ENCODE assay signal across 8 mouse cellular contexts in the genomic region with DNA sequence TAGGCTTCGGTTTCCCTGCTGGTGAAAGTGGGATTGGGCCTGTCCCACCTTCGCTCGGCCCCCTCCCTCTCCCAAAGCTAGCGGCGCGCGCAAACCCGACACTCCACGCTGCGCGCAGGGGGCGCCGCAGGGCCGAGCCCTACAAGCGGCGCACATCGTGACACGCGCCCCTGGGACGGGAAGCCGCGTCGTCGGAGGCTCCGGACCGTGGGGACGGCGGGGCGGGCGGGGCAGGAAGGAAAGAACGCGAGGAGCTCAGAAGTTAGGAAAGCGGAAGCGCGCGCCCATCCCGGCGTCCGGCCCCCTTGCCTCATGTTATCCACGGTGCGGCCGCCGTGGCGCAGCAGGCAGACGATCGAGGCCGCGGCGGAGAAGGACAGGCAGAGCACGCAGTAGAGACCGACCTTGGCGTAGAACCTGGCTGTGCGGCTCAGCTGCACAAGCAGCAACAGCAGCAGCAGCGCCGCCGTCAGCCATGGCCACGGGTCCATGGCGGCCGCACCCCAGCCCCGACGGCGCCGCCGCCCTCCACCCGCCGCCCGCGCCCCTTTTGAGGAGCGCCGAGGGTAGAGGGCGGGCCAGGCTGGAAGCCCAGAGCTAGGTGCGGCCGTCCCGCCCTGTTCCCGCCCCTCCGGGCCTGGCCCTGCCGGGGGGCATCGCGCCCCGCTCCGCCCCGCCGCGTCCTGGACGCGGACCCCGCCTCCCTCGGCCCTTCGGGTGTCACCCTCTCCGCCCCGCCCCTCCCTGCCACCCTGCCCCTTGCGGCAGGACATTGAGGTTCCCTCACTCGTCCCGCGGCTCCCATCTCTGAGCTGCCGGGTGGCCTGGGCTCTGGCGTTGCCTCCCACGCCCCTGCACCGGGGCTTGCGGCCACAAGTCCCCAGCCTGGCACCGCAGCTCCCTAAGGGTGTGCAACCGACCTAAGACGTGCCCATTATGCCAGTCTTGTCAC. TPM values are rescaled to one million over a fixed set of nuclear protein-coding genes. Genes with fewer than 3 reads are reported as not detected.
DNase-seq lines count a peak whose midpoint lies in the region; ATAC-seq and TF ChIP-seq lines count a peak whose summit lies in the region.

TSS of gene Agpat2 (minus strand) at position 698 of the 952 bp plus-strand sequence.

- no peak within 1 kb of the TSS for H3K27ac ChIP-seq in liver, embryonic 14.5 days
- no peak within 1 kb of the TSS for H3K27ac ChIP-seq in testis, adult 2 months (ENCODE audit: control insufficient read depth, insufficient read depth, low read depth, low read length)

- peak; percentile 49 for TF ChIP-seq CTCF in liver, embryonic 14.5 days (IDR thresholded peaks at IDR 0.05; ENCODE audit: low read depth)
- TF ChIP-seq CTCF in testis, adult 2 months (IDR thresholded peaks at IDR 0.05; ENCODE audit: control insufficient read depth, insufficient read depth, insufficient replicate concordance, low read depth, low read length): no peak

- peaks cover 7% of the 10 kb centered on the region for H3K27me3 ChIP-seq in liver, embryonic 14.5 days (ENCODE audit: control insufficient read depth, insufficient read depth, low read length)
- H3K27me3 ChIP-seq in testis, adult 2 months (ENCODE audit: control insufficient read depth, insufficient read depth, low read length): peaks cover 2% of the 10 kb centered on the region; the same call in 1 of the 2 replicates

- peak; percentile 51 to 58 for DNase-seq in cerebellum, postnatal 10 days
- DNase-seq in cerebellum, adult 9-10 months: no peak
- DNase-seq in embryo, embryonic 11 days: peak; percentile 83
- peak; percentile 86 to 89 for DNase-seq in heart, adult 18-20 months
- DNase-seq in kidney, adult 11 months: peak; percentile 80
- DNase-seq in liver, embryonic 14.5 days (ENCODE audit: low read depth in 3 of 3, low spot score in 3 of 3): no peak
- DNase-seq in naive thymus-derived CD4-positive, alpha-beta T cell, adult 2 months (ENCODE audit: low read depth): peak; percentile 84

- TF ChIP-seq EP300 in liver, embryonic 14.5 days (IDR thresholded peaks at IDR 0.05; ENCODE audit: low read depth): no peak

- H3K9me3 ChIP-seq in liver, embryonic 14.5 days (ENCODE audit: control insufficient read depth, low read length): no peaks in the 10 kb centered on the region

- peak; percentile 33; the same call in 1 of the 2 replicates for TF ChIP-seq POLR2A in testis, adult 2 months (IDR thresholded peaks at IDR 0.05; ENCODE audit: control insufficient read depth, low read depth, low read length)

- H3K4me2 ChIP-seq in liver, embryonic 14.5 days (ENCODE audit: low read depth): peak within 1 kb of the TSS; percentile 58

- under 1% methylated on average over 93 of the region's 103 CpGs for WGBS in liver, embryonic 14.5 days (ENCODE audit: insufficient replicate concordance)

- H3K4me1 ChIP-seq in liver, embryonic 14.5 days (replicated peaks; ENCODE audit: control insufficient read depth in 2 of 2, insufficient read depth in 2 of 2, low read length in 1 of 2): peaks cover 0 to 13% of the 10 kb centered on the region in 2 experiments; a peak in 2 of 4 replicates
- H3K4me1 ChIP-seq in testis, adult 2 months (ENCODE audit: control insufficient read depth, insufficient read depth, low read length): peaks cover 3% of the 10 kb centered on the region; the same call in 1 of the 2 replicates

- peak; percentile 73 for ATAC-seq in liver, embryonic 14.5 days (ENCODE audit: insufficient read depth)

- H3K36me3 ChIP-seq in liver, embryonic 14.5 days (replicated peaks; ENCODE audit: control insufficient read depth, insufficient read depth, low read depth): no peaks in the 10 kb centered on the region
- H3K36me3 ChIP-seq in testis, adult 2 months (ENCODE audit: control insufficient read depth, insufficient read depth, low read length): no peaks in the 10 kb centered on the region

- H3K4me3 ChIP-seq in liver, embryonic 14.5 days (ENCODE audit: insufficient read depth in 1 of 2, low read depth in 2 of 2, low read length in 2 of 2): peak within 1 kb of the TSS; percentile 54 to 64
- peak within 1 kb of the TSS; percentile 70 for H3K4me3 ChIP-seq in testis, adult 2 months (ENCODE audit: control insufficient read depth, low read depth, low read length)

- H3K9ac ChIP-seq in liver, embryonic 14.5 days (replicated peaks): peak within 1 kb of the TSS; percentile 14

RNA-seq across cellular contexts. Expression of gene Agpat2, which starts in this region (rescaled TPM):
- 10 to 100 TPM; 53.9 to 88.6 TPM for total RNA-seq in heart, adult 18-20 months (2021)
- polyA plus RNA-seq in liver, embryonic 14.5 days (2012; rRNA removed): 27.2 and 29.8 TPM in 2 replicates
- polyA plus RNA-seq in liver, embryonic 14.5 days (2014; fragmentation: Nextera tagmentation; extraction: Ambion mirVana): 31.4 and 32.8 TPM in 2 replicates
- 223 and 249 TPM in 2 replicates for polyA plus RNA-seq in testis, adult 2 months (2012; rRNA removed)

Comparison
In these comparisons a context has a peak if more than half of its experiments do, and no peak if none do; other contexts are left out.
1. DNase-seq: peak in cerebellum, postnatal 10 days (2 of 2), embryo, embryonic 11 days (single experiment), heart, adult 18-20 months (2 of 2), kidney, adult 11 months (single experiment) and naive thymus-derived CD4-positive, alpha-beta T cell, adult 2 months (single experiment); none in cerebellum, adult 9-10 months (single experiment) and liver, embryonic 14.5 days (0 of 3).